Mouse (Mus musculus) liver, embryonic 16.5 days (tissue): ENCODE data around the gene 9330161L09Rik. TPM values are rescaled to one million over a fixed set of nuclear protein-coding genes. Genes with fewer than 3 reads are reported as not detected.

Experiments
- ATAC-seq: fragments of 200-750 bp; cut with Nextera tagmentation; 2 replicates; pipeline ENCODE4 v1.8.0; 2017; ENCODE audit warnings: low read depth, mild to moderate bottlenecking, moderate number of reproducible peaks, moderate library complexity
- H3K27ac ChIP-seq: fragments of 300-500 bp; sonication (generic); 2 replicates; pipeline ENCODE4 v1.5.1; 2014; ENCODE audit warnings: mild to moderate bottlenecking, low read length
- H3K27me3 ChIP-seq: fragments of 300-500 bp; sonication (generic); 2 replicates; pipeline ENCODE4 v1.6.1; 2014; ENCODE audit warnings: low read depth, low read length, mixed read lengths; ENCODE audit not compliant: control insufficient read depth, insufficient read depth
- H3K36me3 ChIP-seq: fragments of 300-500 bp; sonication (generic); 2 replicates; pipeline ENCODE4 v1.6.1; 2014; ENCODE audit warnings: mild to moderate bottlenecking; ENCODE audit not compliant: control insufficient read depth, insufficient read depth
- H3K4me1 ChIP-seq: fragments of 300-500 bp; sonication (generic); 2 replicates; pipeline ENCODE4 v1.6.1; 2014; ENCODE audit warnings: low read depth, low read length, mixed read lengths; ENCODE audit not compliant: control insufficient read depth
- H3K4me2 ChIP-seq: fragments of 300-500 bp; sonication (generic); 2 replicates; pipeline ENCODE4 v1.6.1; 2014; ENCODE audit warnings: low read depth, low read length, mixed read lengths
- H3K4me3 ChIP-seq: fragments of 300-500 bp; sonication (generic); 2 replicates; pipeline ENCODE4 v1.5.1; 2014; ENCODE audit warnings: low read depth, mild to moderate bottlenecking, low read length
- H3K9ac ChIP-seq: fragments of 300-500 bp; sonication (generic); 2 replicates; pipeline ENCODE4 v1.6.1; 2014; ENCODE audit warnings: low read depth, low read length
- H3K9me3 ChIP-seq: fragments of 300-500 bp; sonication (generic); replicated peaks from 2 replicates; pipeline ENCODE4 v1.6.1; 2016; ENCODE audit warnings: low read length; ENCODE audit not compliant: control insufficient read depth
- WGBS: fragments of 180-500 bp; shearing (Covaris S2); extraction: QIAGEN DNeasy Blood & Tissue Kit; methylation state at CpG from one replicate; pipeline ENCODE4 v1.1.7; 2014; ENCODE audit not compliant: insufficient replicate concordance; 5-methylcytosine and 5-hydroxymethylcytosine counted together
- polyA plus RNA-seq: library from polyadenylated mRNA; unstranded; fragments of >200 nt; fragmentation: Nextera tagmentation; extraction: Ambion mirVana; gene quantifications from 2 replicates; pipeline ENCODE4 v1.2.1, GENCODE M21; 2015

9330161L09Rik gene
- polyA plus RNA-seq, 1 experiment from 2014 or later = 0.11 TPM

GRCm38 (mm10) chr12:103376124-103376523 is 31.5 kb downstream of the 9330161L09Rik start:
- 63% methylated on average over 5 of the region's 5 CpGs for WGBS
- Histone ChIP-seq H3K4me3 (no peak overlapping the region), H3K27me3 (no peaks in the 10 kb centered on the region), H3K9ac (no peak overlapping the region), H3K36me3 (no peaks in the 10 kb centered on the region), H3K4me1 (peaks cover 12% of the 10 kb centered on the region), H3K4me2 (no peak overlapping the region), H3K9me3 (no peaks in the 10 kb centered on the region), H3K27ac (no peak overlapping the region)
- no peak for ATAC-seq

DNA sequence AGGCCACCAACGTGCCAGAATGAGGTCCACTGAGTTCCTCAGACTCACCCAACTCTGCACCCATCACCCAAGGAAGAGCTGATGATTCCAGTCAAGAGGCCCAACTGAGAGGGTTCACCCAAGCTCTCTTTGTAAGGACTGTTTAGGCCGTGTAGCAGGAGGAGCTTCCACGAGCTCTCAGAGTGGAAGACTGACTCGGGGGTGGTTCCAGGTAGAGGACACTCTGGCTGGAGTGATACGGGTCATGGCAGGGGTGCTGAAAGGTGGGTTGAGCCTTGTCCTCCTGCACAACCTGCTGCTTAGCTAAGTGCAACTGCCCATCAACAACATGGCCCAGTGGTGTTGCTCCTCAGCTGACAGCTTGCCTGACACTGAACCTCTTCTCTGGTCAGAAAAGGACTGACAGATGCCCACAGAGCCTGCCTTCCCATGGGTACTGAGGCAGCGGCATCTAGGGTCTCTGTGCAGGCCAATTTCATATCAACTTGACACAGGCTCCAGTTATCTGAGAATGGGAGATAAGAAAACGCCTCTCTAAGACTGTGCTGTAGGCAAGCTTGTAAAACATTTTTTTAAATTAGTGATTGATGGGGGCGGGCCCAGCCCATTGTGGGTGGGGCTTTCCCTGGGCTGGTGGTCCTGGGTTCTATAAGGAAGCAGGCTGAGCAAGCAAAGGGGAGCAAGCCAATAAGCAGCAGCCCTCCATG is 33.9 kb downstream of the 9330161L09Rik start:
- H3K27ac ChIP-seq = peak overlapping the region; percentile 21; the same call in 1 of the 2 replicates
- H3K4me1 ChIP-seq = peaks cover 12% of the 10 kb centered on the region
- H3K4me3 ChIP-seq = no peak overlapping the region
- H3K36me3 ChIP-seq = no peaks in the 10 kb centered on the region
- 0 out of 2 replicates have a peak overlapping the region, but pooled peaks have one; percentile 4 for H3K4me2 ChIP-seq
- WGBS = 26% methylated on average over 8 of the region's 8 CpGs
- no peaks in the 10 kb centered on the region for H3K9me3 ChIP-seq
- H3K27me3 ChIP-seq = peaks cover 3% of the 10 kb centered on the region; the same call in 1 of the 2 replicates
- ATAC-seq = peak; percentile 83
- H3K9ac ChIP-seq = 0 out of 2 replicates have a peak overlapping the region, but pooled peaks have one; percentile 13

DNA sequence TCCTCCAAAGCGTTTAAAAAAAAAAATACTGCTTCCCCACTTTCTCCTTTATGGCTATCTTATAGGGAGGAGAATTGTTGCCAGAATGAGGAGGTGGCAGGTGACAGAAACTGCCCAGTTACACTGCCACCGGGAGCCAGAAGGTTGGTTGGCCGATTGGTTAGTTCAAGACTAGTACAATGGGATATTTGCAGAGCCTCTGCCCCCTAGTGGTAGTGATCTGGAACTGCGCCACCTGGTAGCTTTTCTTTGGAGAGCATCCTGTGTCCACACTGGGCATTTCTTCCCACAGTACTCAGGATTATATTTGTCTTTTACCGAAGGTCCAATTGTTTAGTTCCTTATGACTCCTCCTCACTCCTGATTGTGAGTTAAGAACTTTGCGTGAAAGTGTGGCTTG is 35.9 kb downstream of the 9330161L09Rik start:
- no peak overlapping the region for H3K4me3 ChIP-seq
- H3K36me3 ChIP-seq = no peaks in the 10 kb centered on the region
- no peak overlapping the region for H3K27ac ChIP-seq
- peaks cover 22% of the 10 kb centered on the region for H3K4me1 ChIP-seq
- H3K4me2 ChIP-seq = no peak overlapping the region
- no peaks in the 10 kb centered on the region for H3K9me3 ChIP-seq
- ATAC-seq = no peak
- peaks cover 3% of the 10 kb centered on the region; the same call in 1 of the 2 replicates for H3K27me3 ChIP-seq
- no peak overlapping the region for H3K9ac ChIP-seq
- WGBS = 14% methylated on average over 6 of the region's 6 CpGs

DNA sequence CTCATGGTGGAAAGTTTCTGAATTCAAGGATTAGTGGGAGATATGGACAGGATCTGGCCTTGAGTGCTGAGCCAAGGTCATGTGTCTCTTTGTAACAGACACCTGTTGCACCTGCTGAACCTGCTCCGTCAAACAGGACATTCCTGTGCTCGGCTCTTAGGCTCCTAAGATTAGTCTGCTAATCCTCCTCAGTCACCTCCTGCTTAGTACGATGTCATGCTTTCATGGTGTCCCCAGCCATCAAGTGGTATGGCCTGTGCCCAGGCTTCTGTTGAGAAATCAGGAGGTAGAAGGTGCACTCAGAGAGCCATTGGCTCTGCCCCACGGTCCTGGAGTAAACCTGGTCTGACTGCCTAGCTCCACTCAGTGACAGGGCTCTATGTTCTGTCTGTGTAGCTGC is 36.8 kb downstream of the 9330161L09Rik start:
- H3K36me3 ChIP-seq = no peaks in the 10 kb centered on the region
- no peak overlapping the region for H3K4me3 ChIP-seq
- WGBS = 71% methylated on average over 4 of the region's 4 CpGs
- ATAC-seq = no peak
- no peak overlapping the region for H3K9ac ChIP-seq
- no peak overlapping the region for H3K27ac ChIP-seq
- H3K27me3 ChIP-seq = peaks cover 3% of the 10 kb centered on the region; the same call in 1 of the 2 replicates
- no peak overlapping the region for H3K4me2 ChIP-seq
- H3K4me1 ChIP-seq = peaks cover 22% of the 10 kb centered on the region
- no peaks in the 10 kb centered on the region for H3K9me3 ChIP-seq

GRCm38 (mm10) chr12:103368777-103369176 is 38.8 kb downstream of the 9330161L09Rik start:
- Histone ChIP-seq H3K4me2 (no peak overlapping the region; the same call in 1 of the 2 replicates), H3K9ac (no peak overlapping the region), H3K27ac (no peak overlapping the region), H3K36me3 (no peaks in the 10 kb centered on the region), H3K9me3 (no peaks in the 10 kb centered on the region), H3K4me3 (no peak overlapping the region), H3K4me1 (peaks cover 16% of the 10 kb centered on the region), H3K27me3 (peaks cover 3% of the 10 kb centered on the region; the same call in 1 of the 2 replicates)
- ATAC-seq = no peak
- 44% methylated on average over 2 of the region's 2 CpGs for WGBS

DNA sequence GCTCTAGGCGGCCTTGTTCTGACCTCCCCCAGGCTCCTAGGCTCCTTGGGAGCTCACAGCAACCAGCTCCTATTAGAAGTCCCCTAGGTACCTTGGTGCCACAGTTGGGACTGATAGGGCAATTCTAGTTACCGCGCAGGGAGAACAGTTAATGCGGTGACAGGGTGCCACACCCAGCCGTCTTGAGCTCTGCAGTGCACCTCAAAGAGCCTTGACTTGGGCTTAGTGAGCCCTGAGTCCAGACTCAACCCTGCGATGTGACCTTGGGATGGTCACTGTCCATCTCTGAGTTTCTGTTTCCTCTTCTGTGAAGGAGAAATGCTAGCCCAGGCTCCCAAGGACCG is 39.3 kb downstream of the 9330161L09Rik start:
- no peaks in the 10 kb centered on the region for H3K9me3 ChIP-seq
- peak overlapping the region; percentile 54 for H3K4me2 ChIP-seq
- H3K4me3 ChIP-seq = peak overlapping the region; percentile 38

DNA sequence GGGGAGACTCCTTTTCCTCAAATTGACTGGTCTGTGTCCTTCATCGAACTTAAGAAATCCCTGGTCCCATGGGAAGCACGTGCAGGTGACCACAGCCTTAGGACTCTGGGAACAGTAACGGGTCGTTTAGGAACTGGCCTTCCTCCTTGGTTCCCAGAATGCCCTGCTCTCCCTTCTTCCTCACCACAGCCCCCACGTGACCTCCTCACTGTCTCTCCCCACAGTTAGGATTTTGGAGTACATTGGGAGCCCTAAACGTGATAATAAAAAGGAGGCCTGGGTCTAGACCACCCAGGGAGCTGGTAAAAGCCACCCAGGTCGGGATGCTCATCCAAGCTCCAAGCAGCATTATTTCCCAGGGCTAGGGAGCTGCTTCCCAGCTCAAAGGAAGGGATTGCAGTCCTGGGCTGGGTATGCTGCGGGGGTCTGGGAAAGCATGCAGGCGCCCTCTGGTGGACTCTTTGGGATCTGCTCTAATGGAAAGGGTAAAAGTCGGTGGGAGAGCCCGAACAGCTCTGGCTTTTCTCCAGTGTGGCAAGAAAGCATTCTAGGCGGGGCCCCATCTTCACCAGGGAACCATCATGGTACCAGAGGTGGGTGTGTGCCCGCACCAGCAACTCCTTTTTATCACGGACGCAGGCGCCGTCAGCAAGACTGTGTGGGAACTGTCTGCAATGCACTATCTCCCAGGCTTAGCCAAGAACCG is 39.8 kb downstream of the 9330161L09Rik start:
- peak; percentile 49 for ATAC-seq
- Histone ChIP-seq H3K36me3 (no peaks in the 10 kb centered on the region), H3K4me3 (peak overlapping the region; percentile 38), H3K4me2 (peak overlapping the region; percentile 54), H3K27me3 (peaks cover 3% of the 10 kb centered on the region; the same call in 1 of the 2 replicates), H3K27ac (no peak overlapping the region), H3K9me3 (no peaks in the 10 kb centered on the region), H3K9ac (no peak overlapping the region), H3K4me1 (peaks cover 10% of the 10 kb centered on the region)
- 13% methylated on average over 18 of the region's 18 CpGs for WGBS

More for the DNA sequence above, 39.3 kb downstream of the 9330161L09Rik start:
- peaks cover 3% of the 10 kb centered on the region; the same call in 1 of the 2 replicates for H3K27me3 ChIP-seq
- no peak overlapping the region for H3K9ac ChIP-seq
- no peak overlapping the region for H3K27ac ChIP-seq
- no peaks in the 10 kb centered on the region for H3K36me3 ChIP-seq
- peaks cover 11% of the 10 kb centered on the region for H3K4me1 ChIP-seq
- 30% methylated on average over 7 of the region's 7 CpGs for WGBS
- ATAC-seq = peak; percentile 54

DNA sequence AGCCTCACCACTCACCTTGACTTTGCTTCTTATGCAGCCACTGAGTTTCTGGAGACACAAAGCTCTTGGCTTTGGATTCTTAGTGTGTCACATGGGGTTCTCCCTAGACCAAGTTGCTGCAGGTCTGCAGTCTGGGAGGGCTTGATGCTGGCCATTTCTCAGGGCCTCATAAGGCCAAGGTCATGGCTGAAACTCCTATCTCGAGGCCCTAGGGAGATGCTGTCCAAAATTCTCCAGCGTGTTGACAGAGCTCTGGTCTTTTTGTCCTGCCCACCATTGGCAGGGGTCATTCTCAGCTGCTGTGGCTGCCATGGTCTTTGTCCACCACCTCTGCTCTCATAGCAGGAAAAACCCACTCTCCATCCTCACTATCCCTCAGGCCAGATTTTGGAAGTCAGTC is 40.4 kb downstream of the 9330161L09Rik start:
- Histone ChIP-seq H3K27ac (no peak overlapping the region), H3K36me3 (no peaks in the 10 kb centered on the region), H3K4me2 (no peak overlapping the region), H3K9ac (no peak overlapping the region), H3K9me3 (no peaks in the 10 kb centered on the region), H3K4me3 (no peak overlapping the region), H3K27me3 (peaks cover 3% of the 10 kb centered on the region; the same call in 1 of the 2 replicates), H3K4me1 (peaks cover 10% of the 10 kb centered on the region)
- ATAC-seq = no peak
- 61% methylated on average over 2 of the region's 2 CpGs for WGBS

DNA sequence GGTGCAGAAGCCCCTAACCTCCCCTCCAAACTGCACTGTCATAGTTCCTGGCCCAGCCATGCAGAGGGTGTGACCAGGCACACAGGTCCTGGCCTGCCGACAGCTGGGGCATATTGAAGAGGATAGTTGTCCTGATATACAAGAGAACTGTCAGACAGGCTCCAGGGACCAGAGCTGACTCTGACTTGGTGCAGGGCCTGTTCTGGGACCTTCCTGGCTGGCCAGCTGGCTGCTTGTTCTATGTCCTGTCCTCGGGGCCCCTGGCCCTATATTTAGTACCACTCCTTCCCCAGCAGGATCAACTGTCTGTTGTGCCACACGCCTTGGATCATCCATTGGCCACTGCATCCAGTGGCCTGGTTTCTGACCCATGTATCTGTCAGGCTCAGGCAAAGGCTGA is 45.3 kb downstream of the 9330161L09Rik start:
- H3K27me3 ChIP-seq = no peaks in the 10 kb centered on the region
- H3K36me3 ChIP-seq = no peaks in the 10 kb centered on the region
- no peak for ATAC-seq
- 36% methylated on average over 3 of the region's 3 CpGs for WGBS
- H3K9me3 ChIP-seq = no peaks in the 10 kb centered on the region
- H3K4me2 ChIP-seq = no peak overlapping the region
- no peak overlapping the region for H3K9ac ChIP-seq
- no peak overlapping the region for H3K4me3 ChIP-seq
- no peaks in the 10 kb centered on the region for H3K4me1 ChIP-seq
- no peak overlapping the region for H3K27ac ChIP-seq
